ENCODE assay signal across 26 mouse cellular contexts in genomic region chr10:128433417-128433816, GRCm38 (mm10). TPM values are rescaled to one million over a fixed set of nuclear protein-coding genes. Genes with fewer than 3 reads are reported as not detected.
"Had no signal": no experiment of that assay in that cellular context is flagged by ENCODE, and none has a peak within 500 bp of the region (broad histone marks: within the 10 kb centered on the region; RNA-seq: fewer than 3 reads in every experiment).

No protein-coding gene starts in this region.

- DNase-seq: kidney, adult 18-20 months; kidney, postnatal 25 days; layer of hippocampus, postnatal 36 days; liver, postnatal 0 days; lung, embryonic 14.5 days; right cerebral cortex, adult 18-20 months; right cerebral cortex, postnatal 14 days; right cerebral cortex, postnatal 4 days; thymus, postnatal 25 days had no signal

- H3K27ac ChIP-seq: layer of hippocampus, adult 2 months; left cerebral cortex, adult 2 months; limb, embryonic 12.5 days; limb, embryonic 15.5 days; liver, embryonic 14.5 days; macrophage; midbrain, embryonic 12.5 days; midbrain, embryonic 15.5 days; neural tube, embryonic 12.5 days; neural tube, embryonic 15.5 days; stomach, postnatal 0 days had no signal

- H3K4me1 ChIP-seq: limb, embryonic 12.5 days; limb, embryonic 15.5 days; midbrain, embryonic 12.5 days; midbrain, embryonic 15.5 days; neural tube, embryonic 12.5 days had no signal

- H3K4me3 ChIP-seq: layer of hippocampus, adult 2 months; left cerebral cortex, adult 2 months; limb, embryonic 12.5 days; limb, embryonic 15.5 days; midbrain, embryonic 12.5 days; midbrain, embryonic 15.5 days; neural tube, embryonic 12.5 days; neural tube, embryonic 15.5 days had no signal

- H3K4me2 ChIP-seq: limb, embryonic 12.5 days; limb, embryonic 15.5 days; liver, embryonic 11.5 days; lung, embryonic 14.5 days; midbrain, embryonic 12.5 days; midbrain, embryonic 15.5 days; neural tube, embryonic 12.5 days; neural tube, embryonic 15.5 days had no signal

- H3K27me3 ChIP-seq: limb, embryonic 12.5 days; limb, embryonic 15.5 days; midbrain, embryonic 12.5 days; midbrain, embryonic 15.5 days; neural tube, embryonic 12.5 days; neural tube, embryonic 15.5 days had no signal

- H3K9ac ChIP-seq: limb, embryonic 12.5 days; limb, embryonic 15.5 days; liver, embryonic 14.5 days; liver, postnatal 0 days; lung, embryonic 14.5 days; midbrain, embryonic 12.5 days; midbrain, embryonic 15.5 days; neural tube, embryonic 12.5 days; neural tube, embryonic 15.5 days had no signal

- H3K9me3 ChIP-seq: limb, embryonic 12.5 days; limb, embryonic 15.5 days; midbrain, embryonic 12.5 days; midbrain, embryonic 15.5 days; neural tube, embryonic 12.5 days; neural tube, embryonic 15.5 days had no signal

- ATAC-seq: inflammation-experienced regulatory T-cells, adult 6 months; liver, postnatal 0 days; lung, postnatal 0 days; midbrain, embryonic 15.5 days had no signal

RNA-seq across cellular contexts. Expression of gene Slc39a5, which starts 32.4 kb away (rescaled TPM):
- total RNA-seq: layer of hippocampus, postnatal 36 days; left cerebral cortex, adult 2 months; left cerebral cortex, postnatal 36 days; megakaryocyte, adult 5-6 weeks had no signal
- polyA plus RNA-seq: inflammation-experienced regulatory T-cells, adult 6 months; limb, embryonic 12.5 days; lung, postnatal 0 days; macrophage; midbrain, embryonic 12.5 days; midbrain, embryonic 15.5 days; neural tube, embryonic 12.5 days; urinary bladder, adult 2 months had no signal
